Mouse (Mus musculus): ENCODE data around the gene Tomm40l.

GRCm38 (mm10) chr1:171183025-171183424 lies 39.3 kb downstream of the Tomm40l start:
- TF ChIP-seq CTCF (IDR thresholded peaks at IDR 0.05; ENCODE audit: low read depth) = no peak
- no peak for TF ChIP-seq EP300 (IDR thresholded peaks at IDR 0.05; ENCODE audit: low read depth)

Data from liver, postnatal 0 days (tissue).